Mouse (Mus musculus) spleen, postnatal 4 days (tissue): Measurements from ENCODE around the gene Evi5.

ENCODE experiments used
- DNase-seq, 2 experiments: peaks; one replicate each; pipeline ENCODE4 v3.0.0; 2022; ENCODE audit warnings: low spot score in 2 of 2

The Evi5 gene

DNA sequence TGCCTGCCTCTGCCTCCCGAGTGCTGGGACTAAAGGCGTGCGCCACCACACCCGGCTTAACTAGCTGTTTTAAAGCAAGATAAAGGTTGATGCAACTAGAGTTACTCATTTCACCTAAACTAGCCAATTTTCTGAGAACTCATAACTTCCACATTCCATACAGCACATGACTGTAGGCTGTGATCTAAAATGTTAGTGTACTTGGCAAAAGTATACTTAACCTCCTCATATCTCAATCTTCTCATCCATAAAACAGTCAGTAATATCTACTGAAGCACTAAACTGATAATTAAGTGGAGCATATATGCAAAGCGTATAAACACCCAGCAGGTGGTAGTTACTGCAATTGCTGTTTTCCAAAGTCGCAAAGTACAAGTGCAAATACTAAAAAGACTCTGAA, 1.6 kb downstream of the Evi5 start:
- DNase-seq: no peak

DNA sequence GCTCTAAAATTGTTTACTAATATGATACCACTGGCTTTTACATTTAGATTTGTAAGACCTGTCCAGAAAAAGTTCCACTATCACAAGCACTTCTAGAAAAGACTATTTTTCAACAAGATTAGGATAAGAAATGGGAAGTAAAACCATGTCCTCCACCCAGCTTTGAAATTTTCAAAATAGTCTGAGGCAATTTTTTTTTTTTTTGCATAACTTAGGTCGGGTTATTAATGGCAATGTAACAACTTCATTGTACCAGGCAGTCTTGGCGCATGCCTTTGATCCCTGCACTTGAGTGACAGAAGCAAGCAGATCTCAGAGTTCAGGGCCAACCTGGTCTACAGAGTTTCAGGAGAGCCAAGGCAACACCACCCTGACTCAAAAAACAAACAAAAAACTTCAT, 5.2 kb downstream of the Evi5 start:
- no peak for DNase-seq

DNA sequence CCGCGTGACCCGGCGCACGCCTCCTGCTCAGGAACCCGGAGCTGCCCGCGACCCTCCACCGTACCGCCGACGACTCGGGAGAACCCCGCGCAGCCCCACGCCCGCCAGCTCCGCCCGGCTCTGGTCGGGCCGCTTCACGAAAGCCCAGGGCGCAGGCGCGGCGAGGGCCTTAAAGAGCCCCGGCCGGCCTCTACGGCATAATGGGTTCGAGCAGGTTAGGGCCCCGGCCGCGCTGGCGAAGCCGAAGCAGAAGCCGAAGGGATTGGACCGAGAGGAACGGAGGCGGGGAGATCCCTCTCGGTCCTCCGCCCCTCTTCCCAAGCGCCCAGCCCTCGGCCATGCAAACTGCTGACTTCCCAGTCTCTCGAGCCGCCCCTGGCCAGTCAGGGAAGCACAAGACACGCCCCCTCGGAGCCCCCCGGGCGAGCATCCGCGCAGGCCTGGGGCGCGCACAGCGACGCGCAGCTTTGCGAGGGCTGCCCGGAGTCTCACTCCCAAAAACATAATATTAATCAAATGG, 5.9 kb downstream of the Evi5 start:
- DNase-seq: peak; percentile 84 to 91

DNA sequence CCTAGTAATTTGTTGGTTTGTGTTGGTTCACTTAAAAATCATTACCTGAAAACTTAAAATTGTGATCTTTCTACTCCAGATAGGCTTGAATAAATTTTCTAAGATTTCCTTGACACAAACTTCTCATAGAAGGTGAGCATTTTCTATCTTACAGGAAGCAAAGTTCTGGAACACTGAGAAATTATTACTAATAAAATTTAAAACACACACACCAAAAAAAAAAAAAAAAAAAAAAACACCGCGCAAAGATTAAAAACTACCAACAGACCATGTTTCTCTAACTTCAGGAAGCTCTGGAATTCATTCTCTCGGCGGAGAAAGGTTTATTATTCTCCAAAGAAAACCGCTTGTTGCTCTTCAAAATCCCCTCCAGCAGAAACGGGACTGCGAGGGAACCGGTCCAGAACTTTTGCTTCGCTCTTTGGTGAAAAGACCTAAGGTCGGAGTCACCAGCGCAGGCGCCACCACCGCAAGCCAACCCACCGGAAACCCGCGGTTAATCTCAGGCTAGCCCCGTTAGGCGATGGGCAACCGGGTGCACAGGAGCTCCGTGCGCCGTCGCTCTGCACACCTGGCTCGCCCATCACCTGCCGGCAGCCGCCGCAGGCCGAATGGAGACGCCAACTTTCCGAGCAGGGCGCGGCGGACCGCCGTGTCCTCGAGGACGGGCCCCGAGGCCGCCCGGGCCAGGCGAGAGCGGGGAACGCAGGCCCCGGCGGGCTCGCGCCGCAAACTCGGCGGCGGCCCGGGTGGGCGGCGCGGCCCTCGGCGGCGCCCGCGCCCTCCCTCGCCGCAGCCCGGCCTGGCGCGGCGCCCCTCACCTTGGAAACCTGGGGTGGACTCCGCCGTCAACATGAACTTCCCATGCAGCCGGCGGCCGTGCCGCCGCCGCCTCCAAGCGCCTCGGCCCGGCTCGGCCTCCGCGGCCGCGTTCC, 6.7 kb downstream of the Evi5 start:
- DNase-seq: peak; percentile 66 to 83

DNA sequence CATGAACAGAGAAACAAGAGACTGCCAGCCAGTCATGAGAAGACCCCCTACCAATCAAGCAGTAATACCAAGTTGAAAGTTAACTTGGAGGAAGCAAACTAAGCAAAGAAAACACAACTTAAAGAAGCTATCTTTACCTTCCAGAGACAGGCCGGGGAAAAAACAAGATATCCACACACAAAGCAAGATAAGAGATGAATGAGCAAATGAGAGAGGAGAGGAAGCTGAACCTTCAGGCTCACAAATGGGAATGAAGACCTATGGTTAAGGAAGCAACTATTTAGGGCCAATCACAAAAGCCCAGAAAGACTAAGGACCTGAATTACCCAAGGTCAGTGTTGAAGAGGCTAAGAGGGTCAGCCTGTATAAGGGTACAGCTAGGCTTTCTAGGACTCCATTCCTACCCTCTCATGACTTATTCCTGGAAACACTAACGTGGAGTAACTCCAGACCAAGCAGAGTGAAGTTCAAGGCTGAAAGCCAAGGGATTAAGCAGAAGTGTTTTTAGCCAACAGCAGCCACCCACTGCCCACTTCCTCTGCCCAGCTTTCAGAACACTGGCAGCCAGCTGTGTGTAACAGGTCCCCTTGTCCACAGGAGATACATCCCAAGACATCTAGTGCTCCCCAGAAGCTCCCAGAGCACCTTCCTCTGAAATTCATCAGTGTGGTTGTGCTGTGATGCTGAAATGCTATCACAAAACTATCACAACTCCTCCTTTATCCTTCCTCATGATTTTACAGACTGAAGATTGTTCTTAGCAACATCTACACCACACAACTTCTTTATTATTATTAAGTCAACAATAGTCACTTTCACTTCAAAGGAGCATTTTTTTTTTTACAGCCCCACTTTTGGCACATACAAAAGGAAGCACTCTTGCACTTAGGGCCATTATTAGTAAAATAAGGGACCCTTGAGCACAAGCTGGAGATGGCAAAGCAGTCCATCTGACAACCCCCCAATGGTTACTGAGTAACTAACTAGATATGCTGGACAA, 8.5 kb downstream of the Evi5 start:
- peak in 1 of 2 experiments; percentile 64 for DNase-seq

DNA sequence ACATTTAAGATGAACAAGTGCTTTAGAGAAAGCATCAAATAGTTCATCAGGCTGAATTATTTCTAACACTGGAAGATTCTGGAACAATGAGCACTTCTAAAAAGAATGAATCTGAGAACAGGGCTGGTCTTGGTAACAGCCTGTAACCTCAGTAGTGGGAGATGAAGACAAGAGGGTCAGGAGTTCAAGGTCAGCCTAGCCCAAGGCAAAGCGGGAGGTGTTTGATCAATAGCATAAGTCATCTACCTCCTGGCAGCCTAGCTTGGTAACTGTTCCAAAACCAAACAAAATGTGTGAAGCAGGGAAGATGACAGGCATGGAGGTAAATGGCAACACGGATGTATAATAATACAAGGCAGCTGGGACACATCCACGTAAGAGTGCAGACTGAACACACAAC, 10.9 kb downstream of the Evi5 start:
- no peak for DNase-seq

DNA sequence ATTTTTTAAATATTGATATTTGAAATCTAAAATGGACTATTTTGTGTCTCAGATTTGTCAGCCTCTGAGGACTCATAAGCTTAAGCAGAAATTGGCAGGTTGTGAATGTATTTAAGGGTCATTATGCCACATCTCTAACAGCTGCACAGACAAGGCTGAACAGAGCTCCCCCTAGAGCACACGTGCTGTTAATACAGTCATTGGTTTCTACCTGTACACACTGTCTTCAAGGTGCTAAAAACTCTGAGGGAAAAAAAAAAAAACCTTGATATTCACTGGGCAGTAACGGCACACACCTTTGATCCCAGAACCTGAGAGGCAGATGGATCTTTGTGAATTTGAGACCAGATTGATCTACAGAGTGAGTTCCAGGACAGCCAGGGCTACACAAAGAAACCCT, 15.9 kb downstream of the Evi5 start:
- no peak for DNase-seq

DNA sequence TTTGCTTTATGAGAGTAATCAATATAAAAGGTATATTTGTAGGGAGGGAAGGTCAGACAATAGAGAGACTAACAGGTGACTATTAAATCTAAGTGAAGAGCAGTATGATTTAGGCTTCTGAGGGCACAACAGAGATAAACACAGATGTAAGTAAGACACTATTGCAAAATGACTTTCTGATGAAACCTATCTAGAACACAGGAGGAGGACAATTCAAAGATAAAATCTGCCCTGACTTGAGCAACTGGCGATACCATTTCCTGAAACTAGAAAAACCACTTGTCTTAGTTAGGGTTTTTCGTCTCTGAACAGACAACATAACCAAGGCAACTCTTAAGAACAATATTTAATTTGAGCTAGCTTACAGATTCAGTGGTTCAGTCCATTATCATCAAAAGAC, 19.4 kb downstream of the Evi5 start:
- DNase-seq: no peak

DNA sequence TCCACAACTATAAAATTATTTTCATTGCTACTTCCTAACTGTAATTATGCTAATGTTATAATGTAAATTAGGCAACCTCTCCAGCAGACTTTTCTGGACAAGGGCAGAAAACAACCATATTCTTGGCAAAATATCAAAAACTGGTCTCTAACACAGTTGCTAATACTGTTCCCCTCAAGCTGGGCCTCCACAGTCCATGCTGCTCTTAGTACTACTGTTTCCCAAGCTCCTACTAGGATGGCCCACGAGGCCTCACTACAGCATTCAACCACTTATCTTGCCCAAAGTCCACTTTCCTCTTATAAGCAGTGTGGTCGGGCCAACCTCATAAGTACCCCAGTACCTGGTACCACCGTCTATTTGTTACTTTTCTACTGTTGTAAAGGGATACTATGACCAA, 20.4 kb downstream of the Evi5 start:
- DNase-seq: no peak

DNA sequence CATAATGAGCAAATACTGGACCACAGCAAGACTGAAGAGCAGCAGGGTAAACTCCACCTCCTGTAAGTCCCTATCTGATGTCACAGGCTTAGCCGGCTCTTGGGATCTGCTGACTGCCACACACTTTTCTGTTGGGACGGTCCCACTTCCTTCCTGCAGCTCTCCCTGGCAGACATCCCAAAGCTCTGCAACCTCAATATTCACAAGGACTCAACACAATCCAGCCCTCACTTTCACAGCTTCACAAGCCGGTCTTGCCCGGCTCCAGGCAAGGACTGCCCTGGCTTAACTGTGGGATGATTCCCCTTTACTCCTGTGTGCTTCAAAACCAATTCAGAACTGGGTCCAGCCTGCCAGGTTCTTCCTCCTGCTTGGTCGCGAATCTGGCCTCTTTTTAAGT, 21.1 kb downstream of the Evi5 start:
- no peak for DNase-seq

DNA sequence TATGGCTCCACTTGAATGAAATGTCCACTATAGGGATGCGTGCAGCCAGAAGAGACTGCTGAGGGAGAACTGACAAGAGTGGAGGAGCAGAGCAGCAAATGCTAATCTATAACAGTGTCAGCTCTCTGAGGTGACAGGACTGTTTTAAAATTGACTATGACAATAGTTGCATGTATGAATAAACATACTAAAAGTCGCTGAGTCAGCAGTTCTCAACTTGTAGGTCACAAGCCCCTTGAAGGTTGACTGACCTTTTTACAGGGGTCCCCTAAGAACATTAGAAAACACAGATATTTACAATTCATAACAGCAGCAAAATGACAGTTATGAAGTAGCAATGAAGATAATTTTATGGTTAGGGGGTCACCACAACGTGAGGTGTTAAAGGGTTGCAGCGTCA, 25.9 kb downstream of the Evi5 start:
- DNase-seq: no peak

DNA sequence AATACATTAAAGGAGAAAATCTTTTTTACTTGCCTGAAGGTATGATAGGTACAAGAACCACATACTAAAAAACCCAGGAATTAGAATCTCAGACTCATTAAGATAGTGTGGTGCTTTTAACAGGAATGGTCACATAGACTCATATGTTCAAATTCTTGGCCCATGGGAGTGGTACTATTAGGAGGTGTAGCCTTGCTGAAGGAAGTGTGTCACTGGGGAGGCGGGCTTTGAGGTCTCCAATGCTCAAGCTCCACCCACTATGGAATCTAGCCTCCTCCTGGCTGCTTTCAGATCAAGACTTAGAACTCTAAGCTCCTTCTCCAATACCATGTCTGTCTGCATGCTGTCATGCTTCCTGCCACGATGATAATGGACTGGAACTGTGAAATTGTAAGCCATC, 27.1 kb downstream of the Evi5 start:
- no peak for DNase-seq

DNA sequence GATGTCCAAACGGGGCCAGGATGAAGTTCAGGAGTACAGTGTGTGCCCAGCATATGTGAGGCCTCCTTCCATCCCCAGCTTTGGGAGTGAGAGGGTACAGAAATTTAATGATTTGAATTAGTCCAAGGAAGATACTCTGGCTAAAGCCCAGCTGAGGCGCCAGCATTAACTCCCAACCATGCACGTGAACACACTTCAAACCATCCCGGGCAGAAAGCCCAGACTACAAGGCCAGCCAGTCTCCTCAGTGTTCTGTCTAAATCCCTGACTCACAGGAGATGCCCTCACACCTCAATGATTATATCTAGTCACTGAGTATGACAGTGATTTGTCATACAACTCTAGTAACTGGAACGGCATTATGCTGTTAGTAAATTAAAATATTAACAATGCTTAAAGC, 27.6 kb downstream of the Evi5 start:
- no peak for DNase-seq

DNA sequence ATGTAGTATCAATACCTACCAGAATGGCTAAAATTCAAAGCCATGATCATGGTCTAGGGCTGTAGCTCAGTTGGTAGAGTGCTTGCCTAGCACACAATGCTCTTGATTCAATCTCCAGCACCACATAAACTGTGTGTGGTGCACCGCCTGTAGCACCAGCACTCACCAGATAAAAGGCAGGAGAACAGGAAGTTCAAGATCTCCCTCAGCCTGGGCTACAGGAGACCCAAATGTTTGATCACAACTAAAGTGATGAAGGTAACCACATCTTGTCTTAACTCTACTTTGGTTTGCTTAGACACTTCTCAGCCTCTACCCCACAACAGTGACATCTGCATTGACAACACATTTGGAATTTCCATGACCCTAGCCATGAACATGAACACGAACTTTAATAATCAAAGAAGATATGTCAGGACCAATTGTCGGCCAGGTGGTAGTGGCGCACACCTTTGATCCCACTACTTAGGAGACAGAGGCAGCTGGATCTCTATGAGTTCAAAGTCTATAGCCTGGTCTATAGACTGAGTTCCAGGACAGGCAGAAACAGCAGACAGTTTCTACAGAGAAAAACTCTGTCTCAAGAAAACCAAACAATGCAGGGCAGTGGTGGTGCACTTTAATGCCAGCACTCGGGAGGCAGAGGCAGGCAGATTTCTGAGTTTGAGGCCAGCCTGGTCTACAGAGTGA, 34.2 kb downstream of the Evi5 start:
- DNase-seq: no peak

DNA sequence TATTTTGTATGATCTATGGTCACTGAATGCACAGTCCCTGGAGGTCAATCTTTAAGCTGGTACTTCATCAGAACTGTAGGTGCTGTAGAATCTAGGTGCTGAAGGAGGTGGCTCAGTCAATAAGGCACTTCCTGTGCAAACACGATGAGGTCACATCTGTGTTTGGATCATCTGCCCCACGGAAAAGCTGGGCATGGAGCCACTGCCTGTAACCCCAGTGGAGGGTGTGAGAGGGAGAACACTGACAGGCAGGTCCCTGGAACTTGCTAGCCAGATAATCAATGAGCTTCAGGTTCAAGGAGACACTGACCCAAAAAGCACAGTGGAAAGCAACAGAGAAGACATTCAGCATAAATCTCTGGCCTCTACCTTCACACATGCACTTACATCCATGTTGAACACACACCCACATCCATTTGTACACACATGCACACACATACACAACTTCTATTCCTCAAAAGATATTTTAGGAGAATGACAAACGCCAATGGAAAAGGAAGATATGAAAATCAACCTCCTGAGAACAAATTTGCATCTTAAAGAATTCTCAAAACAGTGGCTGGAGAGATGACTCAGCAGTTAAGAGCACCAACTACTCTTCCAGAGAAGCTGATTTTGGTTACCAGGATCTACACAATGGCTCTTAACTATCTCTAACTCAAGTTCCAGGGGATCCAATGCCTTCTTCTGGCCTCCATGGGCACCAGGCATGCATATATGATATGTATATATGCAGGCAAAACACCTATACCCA, 35.8 kb downstream of the Evi5 start:
- DNase-seq: no peak

DNA sequence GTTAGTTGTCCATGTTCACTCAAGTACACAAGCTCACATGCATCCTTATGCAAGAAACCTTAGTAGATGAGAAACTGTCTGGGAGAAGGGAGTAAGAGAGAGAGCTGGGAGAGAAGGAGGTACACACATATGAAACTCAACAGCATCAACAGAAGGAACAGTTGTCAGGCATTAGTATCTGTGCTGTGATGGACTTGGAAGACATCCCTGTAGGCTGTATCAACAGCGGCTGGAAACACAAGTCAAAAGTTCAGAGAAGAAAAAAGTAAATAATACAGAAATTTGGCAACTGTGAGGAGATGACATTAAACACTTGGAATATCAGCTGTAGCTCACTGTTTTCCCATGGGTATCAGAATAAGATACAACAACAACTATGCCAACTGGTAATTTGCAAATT, 40.6 kb downstream of the Evi5 start:
- no peak for DNase-seq

DNA sequence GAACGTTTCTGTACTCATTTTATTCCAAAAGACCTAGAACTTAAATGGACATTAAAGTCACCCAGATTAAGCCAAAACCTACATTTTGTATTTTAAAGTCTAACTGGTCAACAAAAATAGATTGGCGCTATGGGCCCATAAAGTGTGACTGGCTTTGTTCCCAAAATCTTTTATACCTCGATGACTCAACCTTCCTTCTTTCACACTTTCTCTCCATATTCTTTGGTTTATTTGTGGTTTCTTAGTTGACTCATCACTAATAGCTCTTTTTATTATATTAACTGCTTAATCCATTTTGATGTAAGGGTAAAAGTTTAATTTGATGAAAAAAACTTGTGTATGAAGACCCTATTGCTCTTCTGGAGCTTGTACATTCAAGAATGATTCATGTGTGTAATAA, 43.6 kb downstream of the Evi5 start:
- DNase-seq: no peak

DNA sequence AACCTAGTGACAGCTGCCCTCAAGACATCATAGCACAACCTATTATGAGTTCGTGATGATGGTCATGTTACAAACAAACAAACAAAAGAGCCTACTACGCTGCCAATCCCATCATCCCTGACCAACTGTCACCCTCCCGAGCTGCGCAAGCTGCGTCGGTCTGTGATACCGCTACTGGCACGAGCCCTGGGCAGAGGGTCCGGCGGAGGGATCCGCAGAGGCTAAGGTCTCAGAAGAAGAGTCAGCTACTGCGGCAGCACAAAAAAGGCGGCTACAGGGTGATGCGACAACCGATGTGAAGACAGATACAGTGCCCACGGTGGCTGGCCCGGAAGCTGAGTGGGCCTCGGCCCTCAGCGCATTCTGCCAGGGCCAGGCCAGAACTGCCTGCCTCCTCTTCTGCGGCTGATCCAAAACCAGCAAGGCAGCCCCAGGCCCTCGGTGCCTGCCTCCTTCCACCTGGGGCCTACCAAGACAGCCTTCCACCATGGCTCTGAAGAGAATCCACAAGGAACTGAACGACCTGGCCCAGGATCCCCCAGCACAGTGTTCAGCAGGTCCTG, 44.8 kb downstream of the Evi5 start, which contains the start of gene Ube2d2b:
Gene Ube2d2b (plus strand): TSS at position 102 of the 563 bp plus-strand sequence.
- no peak for DNase-seq

DNA sequence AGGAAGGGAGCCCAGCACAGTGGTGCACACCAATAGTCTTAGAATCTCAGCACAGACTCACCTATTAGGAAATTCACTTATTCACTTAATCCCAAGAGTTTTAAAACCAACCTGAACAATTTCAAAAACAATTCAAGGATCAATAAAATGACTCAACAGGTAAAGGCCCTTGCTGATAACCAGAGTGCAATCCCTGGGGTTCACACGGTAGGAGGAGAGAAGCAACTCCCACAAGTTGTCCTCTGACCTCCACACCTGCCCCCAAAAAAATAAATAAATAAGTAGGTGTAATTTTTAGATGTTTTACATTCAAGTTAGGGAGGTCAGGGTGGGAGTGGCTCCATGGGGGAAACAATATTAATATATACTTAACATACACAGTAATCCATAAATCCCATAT, 52.4 kb downstream of the Evi5 start:
- DNase-seq: no peak

DNA sequence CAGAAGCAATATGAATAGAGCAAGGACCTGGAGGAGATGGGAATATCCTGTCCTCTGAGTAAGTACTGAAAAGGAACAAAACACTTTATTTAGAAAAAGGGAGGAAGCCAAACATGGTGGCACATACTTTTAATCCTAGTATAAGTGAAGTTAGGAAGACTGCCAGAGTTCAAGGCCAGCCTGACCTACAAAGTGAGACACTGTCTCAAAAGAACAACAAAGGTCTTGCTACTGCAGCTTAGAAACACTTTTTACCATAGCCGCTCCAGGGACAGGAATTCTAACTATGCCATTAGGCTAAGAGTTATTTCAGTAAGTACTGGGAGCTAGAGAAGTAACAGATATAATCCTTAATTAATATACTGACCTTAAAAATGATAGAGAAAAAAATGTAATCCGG, 60.3 kb downstream of the Evi5 start:
- DNase-seq: no peak

DNA sequence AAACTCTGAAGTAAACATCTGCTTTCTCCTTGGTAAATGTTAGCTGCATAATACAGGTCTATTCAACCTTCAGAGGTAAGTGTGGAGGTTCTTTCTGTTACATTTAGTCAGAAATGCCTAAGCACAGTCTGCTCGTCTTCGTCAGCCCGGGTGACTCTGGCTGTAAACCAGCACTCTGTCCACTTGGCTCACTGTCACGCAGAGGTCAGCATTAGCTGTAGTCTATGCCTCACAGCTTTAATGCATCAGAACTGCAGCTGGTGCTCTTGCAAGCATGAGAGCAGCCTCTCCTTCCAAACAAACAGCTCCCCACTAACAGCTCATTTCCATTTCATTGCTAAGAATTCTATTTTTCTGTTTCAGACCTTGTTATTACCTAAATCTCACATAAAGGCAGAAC, 67.4 kb downstream of the Evi5 start:
- no peak for DNase-seq
